Mouse (Mus musculus) spleen, adult 2 months (tissue): ENCODE results near the gene G2e3. TPM values are rescaled to one million over a fixed set of nuclear protein-coding genes. Genes with fewer than 3 reads are reported as not detected.

Experiments
- DNase-seq, 2 experiments: peaks; one replicate each; pipeline versions ENCODE4 v3.0.0 to v3.0.0-alpha.2; 2012 to 2021; ENCODE audit warnings: low spot score in 2 of 2, low read depth in 1 of 2
- H3K27ac ChIP-seq: fragments of 200-500 bp; 2 replicates; pipeline ENCODE4 v1.5.1; 2012; ENCODE audit warnings: low read length, inconsistent platforms; ENCODE audit not compliant: insufficient read depth
- H3K27me3 ChIP-seq: fragments of 200-500 bp; 2 replicates; pipeline ENCODE4 v1.6.1; 2012; ENCODE audit warnings: mild to moderate bottlenecking, moderate library complexity, low read length, inconsistent platforms; ENCODE audit not compliant: control insufficient read depth, insufficient read depth
- H3K36me3 ChIP-seq: fragments of 200-500 bp; 2 replicates; pipeline ENCODE4 v1.6.1; 2012; ENCODE audit warnings: mild to moderate bottlenecking, low read length, inconsistent platforms; ENCODE audit not compliant: control insufficient read depth, insufficient read depth
- H3K4me1 ChIP-seq: fragments of 200-500 bp; 2 replicates; pipeline ENCODE4 v1.6.1; 2011; ENCODE audit warnings: inconsistent platforms; ENCODE audit not compliant: control insufficient read depth, insufficient read depth, insufficient read length
- H3K4me3 ChIP-seq: fragments of 200-500 bp; 2 replicates; pipeline ENCODE4 v1.5.1; 2011; ENCODE audit warnings: mild to moderate bottlenecking, inconsistent platforms; ENCODE audit not compliant: insufficient read depth, insufficient read length; ENCODE audit errors: extremely low read depth
- CTCF ChIP-seq: fragments of 200-500 bp; IDR thresholded peaks from 2 replicates; pipeline ENCODE4 v1.5.1; 2011; ENCODE audit warnings: mild to moderate bottlenecking, inconsistent platforms; ENCODE audit not compliant: insufficient read depth, insufficient read length, insufficient replicate concordance; ENCODE audit errors: extremely low read depth
- POLR2A ChIP-seq: fragments of 200-500 bp; IDR thresholded peaks from 2 replicates; pipeline ENCODE4 v1.6.1; 2011; ENCODE audit warnings: low read depth, low read length, inconsistent platforms
- WGBS: fragments of 180-500 bp; shearing (Covaris S2); methylation state at CpG from one replicate; pipeline ENCODE4 v1.1.7; 2018; 5-methylcytosine and 5-hydroxymethylcytosine counted together
- polyA plus RNA-seq: library from polyadenylated mRNA; depleted of rRNA; stranded (reverse); fragments of >200 nt; gene quantifications from 2 replicates; pipeline ENCODE4 v1.2.3, GENCODE M21; 2012; rRNA removed

G2e3 gene
- polyA plus RNA-seq, 1 experiment: 0.84 TPM

GRCm38 (mm10) chr12:51403987-51404586 lies 56.2 kb downstream of the G2e3 start:
- Histone ChIP-seq H3K27ac (no peak overlapping the region), H3K4me1 (no peaks in the 10 kb centered on the region), H3K36me3 (peaks cover 25% of the 10 kb centered on the region), H3K27me3 (no peaks in the 10 kb centered on the region), H3K4me3 (no peak overlapping the region)
- 53% methylated on average over 4 of the region's 4 CpGs for WGBS
- TF ChIP-seq CTCF (no peak), POLR2A (no peak)
- no peak for DNase-seq

- Histone ChIP-seq H3K27ac (no peak overlapping the region), H3K4me1 (no peaks in the 10 kb centered on the region), H3K36me3 (peaks cover 16% of the 10 kb centered on the region), H3K27me3 (no peaks in the 10 kb centered on the region), H3K4me3 (no peak overlapping the region)
- DNase-seq: no peak
- WGBS: 59% methylated on average over 4 of the region's 4 CpGs
- no peak for TF ChIP-seq POLR2A
- no peak for TF ChIP-seq CTCF
Observed at GRCm38 (mm10) chr12:51411362-51411761, 63.5 kb downstream of the G2e3 start.

Other genes with a start within 250 kb of the G2e3 start
- gene Scfd1, start 29.4 kb downstream of the G2e3 start, polyA plus RNA-seq: 3.5 and 3.6 TPM in 2 replicates
- 446 and 449 TPM in 2 replicates for gene Coch, start 245.3 kb downstream of the G2e3 start, polyA plus RNA-seq